Mouse (Mus musculus) liver, embryonic 15.5 days (tissue): ENCODE data around the gene Dcaf11. TPM values are rescaled to one million over a fixed set of nuclear protein-coding genes. Genes with fewer than 3 reads are reported as not detected.
A peak's percentile ranks its signal among the peaks of the same experiment; 100 is the strongest.

Experiments used
- ATAC-seq: fragments of 200-750 bp; cut with Nextera tagmentation; 2 replicates; pipeline ENCODE4 v1.8.0; 2017; ENCODE audit warnings: moderate number of reproducible peaks, mild to moderate bottlenecking, moderate library complexity; ENCODE audit not compliant: insufficient read depth
- H3K27ac ChIP-seq: fragments of 300-500 bp; sonication (generic); replicated peaks from 2 replicates; pipeline ENCODE4 v1.5.1; 2015; ENCODE audit warnings: mild to moderate bottlenecking, inconsistent platforms
- H3K27me3 ChIP-seq: fragments of 300-500 bp; sonication (generic); 2 replicates; pipeline ENCODE4 v1.6.1; 2015; ENCODE audit warnings: mild to moderate bottlenecking, inconsistent platforms
- H3K36me3 ChIP-seq: fragments of 300-500 bp; sonication (generic); replicated peaks from 2 replicates; pipeline ENCODE4 v1.6.1; 2015; ENCODE audit warnings: moderate library complexity, mild to moderate bottlenecking, inconsistent platforms
- H3K4me1 ChIP-seq: fragments of 300-500 bp; sonication (generic); replicated peaks from 2 replicates; pipeline ENCODE4 v1.6.1; 2015; ENCODE audit warnings: inconsistent platforms
- H3K4me2 ChIP-seq: fragments of 300-500 bp; sonication (generic); 2 replicates; pipeline ENCODE4 v1.6.1; 2015; ENCODE audit warnings: moderate library complexity, mild to moderate bottlenecking, inconsistent platforms
- H3K4me3 ChIP-seq: fragments of 300-500 bp; sonication (generic); replicated peaks from 2 replicates; pipeline ENCODE4 v1.5.1; 2015; ENCODE audit warnings: mild to moderate bottlenecking, inconsistent platforms
- H3K9ac ChIP-seq: fragments of 300-500 bp; sonication (generic); 2 replicates; pipeline ENCODE4 v1.6.1; 2015; ENCODE audit warnings: moderate library complexity, mild to moderate bottlenecking, inconsistent platforms
- H3K9me3 ChIP-seq: fragments of 300-500 bp; sonication (generic); replicated peaks from 2 replicates; pipeline ENCODE4 v1.6.1; 2016; ENCODE audit warnings: inconsistent platforms
- WGBS: fragments of 180-500 bp; shearing (Covaris S2); methylation state at CpG from one replicate; pipeline ENCODE4 v1.1.7; 2015; ENCODE audit warnings: mixed read lengths; ENCODE audit not compliant: insufficient replicate concordance; 5-methylcytosine and 5-hydroxymethylcytosine counted together
- polyA plus RNA-seq: library from polyadenylated mRNA; unstranded; fragments of >200 nt; fragmentation: Nextera tagmentation; extraction: Ambion mirVana; gene quantifications from 2 replicates; pipeline ENCODE4 v1.2.1, GENCODE M21; 2015

The Dcaf11 gene
- polyA plus RNA-seq, 1 experiment from 2014 or later: 57.9 TPM

- ATAC-seq: no peak
- no peak overlapping the region for H3K4me3 ChIP-seq
- no peaks in the 10 kb centered on the region for H3K27me3 ChIP-seq
- H3K36me3 ChIP-seq: peaks cover 9% of the 10 kb centered on the region
- peak overlapping the region; percentile 27; the same call in 1 of the 2 replicates for H3K4me2 ChIP-seq
- H3K4me1 ChIP-seq: peaks cover 54% of the 10 kb centered on the region
- H3K27ac ChIP-seq: peak overlapping the region; percentile 100
- H3K9ac ChIP-seq: 0 out of 2 replicates have a peak overlapping the region, but pooled peaks have one; percentile 12
- WGBS: 17% methylated on average over 5 of the region's 5 CpGs
- no peaks in the 10 kb centered on the region for H3K9me3 ChIP-seq
Measured at GRCm38 (mm10) chr14:55557003-55557402, 2.8 kb upstream of the Dcaf11 start.

GRCm38 (mm10) chr14:55557587-55557986 is 2.2 kb upstream of the Dcaf11 start:
- Histone ChIP-seq H3K36me3 (peaks cover 15% of the 10 kb centered on the region), H3K9ac (no peak overlapping the region), H3K4me3 (no peak overlapping the region), H3K27ac (peak overlapping the region; percentile 100), H3K4me2 (no peak overlapping the region), H3K27me3 (no peaks in the 10 kb centered on the region), H3K4me1 (peaks cover 60% of the 10 kb centered on the region), H3K9me3 (no peaks in the 10 kb centered on the region)
- no peak for ATAC-seq
- WGBS: 77% methylated on average over 3 of the region's 3 CpGs

- Histone ChIP-seq H3K27ac (peak overlapping the region; percentile 100), H3K36me3 (peaks cover 28% of the 10 kb centered on the region), H3K9me3 (no peaks in the 10 kb centered on the region), H3K4me2 (peak overlapping the region; percentile 71), H3K27me3 (no peaks in the 10 kb centered on the region), H3K9ac (peak overlapping the region; percentile 95; the same call in 1 of the 2 replicates), H3K4me3 (peak overlapping the region; percentile 84), H3K4me1 (peaks cover 64% of the 10 kb centered on the region)
- WGBS: 30% methylated on average over 6 of the region's 6 CpGs
- ATAC-seq: no peak
Measured at GRCm38 (mm10) chr14:55558740-55559448, 912 bp upstream of the Dcaf11 start.

- H3K4me2 ChIP-seq: peak within 1 kb of the TSS; percentile 71
- no peaks in the 10 kb centered on the region for H3K9me3 ChIP-seq
- H3K36me3 ChIP-seq: peaks cover 44% of the 10 kb centered on the region
- WGBS: under 1% methylated on average over 51 of the region's 51 CpGs
- peak within 1 kb of the TSS; percentile 84 for H3K4me3 ChIP-seq
- peaks cover 58% of the 10 kb centered on the region for H3K4me1 ChIP-seq
- H3K27ac ChIP-seq: peak within 1 kb of the TSS; percentile 100
- H3K27me3 ChIP-seq: no peaks in the 10 kb centered on the region
- ATAC-seq: peak; percentile 88
- peak within 1 kb of the TSS; percentile 95 for H3K9ac ChIP-seq
Measured at GRCm38 (mm10) chr14:55560202-55561073, 632 bp downstream of the Dcaf11 start, which contains the start of gene A730061H03Rik. TSS of gene A730061H03Rik (minus strand) at chr14:55560406.

GRCm38 (mm10) chr14:55561860-55562259 is 2.1 kb downstream of the Dcaf11 start:
- WGBS: 82% methylated on average over 10 of the region's 10 CpGs
- Histone ChIP-seq H3K9me3 (no peaks in the 10 kb centered on the region), H3K4me2 (peak overlapping the region; percentile 71), H3K27ac (0 out of 2 replicates have a peak overlapping the region, but pooled peaks have one; percentile 45), H3K4me3 (peak overlapping the region; percentile 84), H3K27me3 (no peaks in the 10 kb centered on the region), H3K36me3 (peaks cover 58% of the 10 kb centered on the region), H3K4me1 (peaks cover 45% of the 10 kb centered on the region), H3K9ac (no peak overlapping the region)
- no peak for ATAC-seq

- no peak overlapping the region for H3K4me3 ChIP-seq
- H3K27ac ChIP-seq: no peak overlapping the region
- no peaks in the 10 kb centered on the region for H3K27me3 ChIP-seq
- H3K9ac ChIP-seq: no peak overlapping the region
- H3K9me3 ChIP-seq: no peaks in the 10 kb centered on the region
- peaks cover 71% of the 10 kb centered on the region for H3K36me3 ChIP-seq
- no peak overlapping the region for H3K4me2 ChIP-seq
- WGBS: 84% methylated on average over 11 of the region's 11 CpGs
- peaks cover 31% of the 10 kb centered on the region for H3K4me1 ChIP-seq
- no peak for ATAC-seq
Measured at GRCm38 (mm10) chr14:55563249-55563648, 3.4 kb downstream of the Dcaf11 start.

GRCm38 (mm10) chr14:55565748-55566147 is 5.9 kb downstream of the Dcaf11 start:
- Histone ChIP-seq H3K36me3 (peaks cover 95% of the 10 kb centered on the region), H3K4me1 (peaks cover 27% of the 10 kb centered on the region), H3K4me3 (no peak overlapping the region), H3K9ac (no peak overlapping the region), H3K27ac (no peak overlapping the region), H3K4me2 (no peak overlapping the region), H3K27me3 (no peaks in the 10 kb centered on the region), H3K9me3 (no peaks in the 10 kb centered on the region)
- ATAC-seq: no peak
- 70% methylated on average over 3 of the region's 3 CpGs for whole genome bisulfite sequencing

- H3K4me1 ChIP-seq: peaks cover 24% of the 10 kb centered on the region
- no peak for ATAC-seq
- H3K36me3 ChIP-seq: peaks cover 83% of the 10 kb centered on the region
- H3K27ac ChIP-seq: no peak overlapping the region
- no peaks in the 10 kb centered on the region for H3K9me3 ChIP-seq
- 82% methylated on average over 3 of the region's 3 CpGs for WGBS
- no peak overlapping the region for H3K9ac ChIP-seq
- no peak overlapping the region for H3K4me2 ChIP-seq
- no peak overlapping the region for H3K4me3 ChIP-seq
- no peaks in the 10 kb centered on the region for H3K27me3 ChIP-seq
Measured at GRCm38 (mm10) chr14:55567496-55567895, 7.7 kb downstream of the Dcaf11 start.

GRCm38 (mm10) chr14:55570588-55570987 is 10.8 kb downstream of the Dcaf11 start:
- Histone ChIP-seq H3K27ac (no peak overlapping the region), H3K27me3 (no peaks in the 10 kb centered on the region), H3K4me3 (no peak overlapping the region), H3K4me2 (no peak overlapping the region), H3K9me3 (no peaks in the 10 kb centered on the region), H3K4me1 (peaks cover 22% of the 10 kb centered on the region), H3K9ac (no peak overlapping the region), H3K36me3 (peaks cover 52% of the 10 kb centered on the region)
- ATAC-seq: no peak
- 73% methylated on average over 2 of the region's 2 CpGs for WGBS

GRCm38 (mm10) chr14:55571760-55572159 is 12.0 kb downstream of the Dcaf11 start:
- H3K9ac ChIP-seq: no peak overlapping the region; the same call in 1 of the 2 replicates
- ATAC-seq: no peak
- H3K9me3 ChIP-seq: no peaks in the 10 kb centered on the region
- H3K4me3 ChIP-seq: no peak overlapping the region
- peaks cover 32% of the 10 kb centered on the region for H3K4me1 ChIP-seq
- H3K4me2 ChIP-seq: no peak overlapping the region
- peaks cover 40% of the 10 kb centered on the region for H3K36me3 ChIP-seq
- no peaks in the 10 kb centered on the region for H3K27me3 ChIP-seq
- H3K27ac ChIP-seq: peak overlapping the region; percentile 29; the same call in 1 of the 2 replicates

GRCm38 (mm10) chr14:55575302-55575701 is 15.5 kb downstream of the Dcaf11 start, which contains the start of gene Fitm1:
TSS of gene Fitm1 (plus strand) at chr14:55575617.
- H3K4me2 ChIP-seq: no peak within 1 kb of the TSS
- 72% methylated on average over 8 of the region's 8 CpGs for WGBS
- no peaks in the 10 kb centered on the region for H3K27me3 ChIP-seq
- H3K9me3 ChIP-seq: no peaks in the 10 kb centered on the region
- no peak within 1 kb of the TSS for H3K27ac ChIP-seq
- no peak for ATAC-seq
- peaks cover 55% of the 10 kb centered on the region for H3K4me1 ChIP-seq
- H3K9ac ChIP-seq: no peak within 1 kb of the TSS
- H3K36me3 ChIP-seq: peaks cover 13% of the 10 kb centered on the region
- H3K4me3 ChIP-seq: no peak within 1 kb of the TSS
